Mouse (Mus musculus): ENCODE data around the gene Atl2.

DNA sequence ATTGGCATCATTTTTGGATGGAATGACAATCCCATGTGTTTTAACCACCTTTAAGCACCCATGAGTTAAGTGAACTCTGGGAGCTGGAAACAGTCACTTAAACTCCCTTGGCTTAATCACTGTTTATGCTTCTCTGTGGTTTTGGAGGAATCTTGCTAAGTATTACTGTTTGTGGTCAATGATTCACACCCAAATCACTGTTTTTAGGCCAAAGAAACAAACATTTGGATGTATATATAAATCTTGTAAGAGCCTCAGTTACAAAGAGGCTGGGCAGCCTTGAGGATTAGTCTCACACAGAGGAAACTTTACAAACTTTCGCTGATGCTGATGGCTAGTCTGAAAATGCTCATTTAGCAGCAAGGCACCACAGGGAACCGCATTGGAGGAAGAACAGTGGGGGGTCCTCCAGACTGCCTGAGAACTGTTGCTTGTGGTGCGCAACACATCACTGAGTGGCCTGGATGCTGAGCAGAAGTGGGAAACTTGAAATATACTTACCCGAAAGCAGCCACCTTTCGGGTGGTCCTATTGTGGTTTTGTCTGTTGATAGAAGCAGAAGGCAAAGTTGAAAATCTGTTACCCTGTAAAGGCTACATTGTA lies 36.9 kb upstream of the Atl2 start:
- TF ChIP-seq CTCF (IDR thresholded peaks at IDR 0.05; ENCODE audit: control insufficient read depth, insufficient read depth, insufficient read length) = no peak
- no peak for TF ChIP-seq USF1 (IDR thresholded peaks at IDR 0.05; ENCODE audit: low read depth)
- TF ChIP-seq MYOG (IDR thresholded peaks at IDR 0.05; ENCODE audit: control insufficient read depth, extremely low read depth, insufficient read length) = no peak
- TF ChIP-seq CEBPB (IDR thresholded peaks at IDR 0.05; ENCODE audit: low read depth) = no peak
